Mouse (Mus musculus) cerebellum, adult 2 months (tissue): ENCODE measurements around the gene Rasal1. TPM values are rescaled to one million over a fixed set of nuclear protein-coding genes. Genes with fewer than 3 reads are reported as not detected.
A peak's percentile ranks its signal among the peaks of the same experiment; 100 is the strongest.

ENCODE experiments used
- DNase-seq, 2 experiments: peaks; one replicate each; pipeline ENCODE4 v3.0.0; 2021
- H3K27ac ChIP-seq: fragments of 200-500 bp; 2 replicates; pipeline ENCODE4 v1.5.1; 2012; ENCODE audit warnings: low read length, control low read depth, inconsistent platforms; ENCODE audit not compliant: insufficient read depth
- H3K27me3 ChIP-seq: fragments of 200-500 bp; 2 replicates; pipeline ENCODE4 v1.6.1; 2012; ENCODE audit warnings: inconsistent platforms, mild to moderate bottlenecking, low read length, moderate library complexity; ENCODE audit not compliant: control insufficient read depth, insufficient read depth
- H3K4me1 ChIP-seq: fragments of 200-500 bp; 2 replicates; pipeline ENCODE4 v1.6.1; 2011; ENCODE audit warnings: low read length; ENCODE audit not compliant: control insufficient read depth, insufficient read depth
- H3K4me3 ChIP-seq: fragments of 200-500 bp; replicated peaks from 2 replicates; pipeline ENCODE3; 2011; ENCODE audit warnings: mild to moderate bottlenecking, low read depth, low read length, control low read depth; ENCODE audit not compliant: insufficient read depth
- CTCF ChIP-seq: fragments of 200-500 bp; IDR thresholded peaks from 2 replicates; pipeline ENCODE4 v1.5.1; 2011; ENCODE audit warnings: low read depth, mild to moderate bottlenecking, control low read depth, low read length, moderate library complexity, borderline replicate concordance; ENCODE audit not compliant: insufficient read depth
- POLR2A ChIP-seq: fragments of 200-500 bp; IDR thresholded peaks from 2 replicates; pipeline ENCODE4 v1.6.1; 2011; ENCODE audit warnings: low read length, control low read depth, borderline replicate concordance; ENCODE audit not compliant: insufficient read depth
- WGBS: fragments of 180-500 bp; shearing (Covaris S2); methylation state at CpG from one replicate; pipeline ENCODE4 v1.1.7; 2018; 5-methylcytosine and 5-hydroxymethylcytosine counted together
- polyA plus RNA-seq: library from polyadenylated mRNA; depleted of rRNA; stranded (reverse); fragments of >200 nt; gene quantifications from 2 replicates; pipeline ENCODE4 v1.2.3, GENCODE M21; 2012

Gene Rasal1
- polyA plus RNA-seq, 1 experiment: 24.7 TPM

DNA sequence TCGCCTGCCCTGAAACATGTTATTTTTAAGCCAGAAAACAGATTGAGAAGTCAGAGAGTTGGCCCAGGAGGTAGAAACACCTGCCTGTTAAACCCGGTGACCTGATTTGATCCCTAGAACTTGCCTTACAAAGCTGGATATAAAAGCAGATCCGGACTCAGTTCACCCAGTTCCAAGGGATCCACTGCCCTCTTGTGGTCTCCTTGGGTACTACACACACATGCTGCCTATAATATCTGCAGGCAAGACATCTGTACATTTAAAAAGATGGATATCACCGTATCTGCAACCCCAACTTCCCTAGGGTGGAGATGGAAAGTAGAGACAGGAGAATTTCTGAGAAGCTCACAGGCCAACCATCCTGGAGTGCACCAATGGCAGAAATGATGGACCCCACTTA, 32.7 kb upstream of the Rasal1 start:
- peak; percentile 45 for TF ChIP-seq CTCF
- TF ChIP-seq POLR2A: no peak
- DNase-seq: no peak
- Histone ChIP-seq H3K4me1 (peaks cover 10% of the 10 kb centered on the region; the same call in 1 of the 2 replicates), H3K27ac (no peak overlapping the region), H3K27me3 (no peaks in the 10 kb centered on the region), H3K4me3 (no peak overlapping the region)
- WGBS: 90% methylated on average over 4 of the region's 4 CpGs

DNA sequence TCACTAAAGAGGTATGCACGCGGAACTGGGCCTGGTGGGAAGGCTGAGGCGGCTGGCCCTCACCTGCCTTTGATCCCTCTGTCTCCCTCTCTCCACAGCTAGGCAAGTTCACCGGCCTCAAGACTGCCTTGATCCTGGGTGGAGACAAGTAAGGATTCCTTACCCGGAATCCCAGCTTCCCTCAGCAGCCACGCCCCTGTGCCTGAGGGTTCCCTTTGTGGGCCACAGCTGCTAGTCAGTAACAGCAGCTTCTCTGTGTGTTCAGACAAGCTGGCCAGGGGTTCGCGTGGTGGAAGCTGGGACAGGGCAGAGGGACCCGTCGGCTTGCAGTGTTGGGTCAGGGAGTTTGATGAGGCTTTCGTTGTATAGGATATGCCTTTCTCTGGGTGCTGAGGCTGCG, 29.8 kb upstream of the Rasal1 start:
- TF ChIP-seq POLR2A (no peak), CTCF (no peak)
- Histone ChIP-seq H3K4me3 (no peak overlapping the region), H3K4me1 (peaks cover 4% of the 10 kb centered on the region; the same call in 1 of the 2 replicates), H3K27ac (no peak overlapping the region), H3K27me3 (no peaks in the 10 kb centered on the region)
- no peak for DNase-seq
- WGBS: 86% methylated on average over 12 of the region's 12 CpGs

DNA sequence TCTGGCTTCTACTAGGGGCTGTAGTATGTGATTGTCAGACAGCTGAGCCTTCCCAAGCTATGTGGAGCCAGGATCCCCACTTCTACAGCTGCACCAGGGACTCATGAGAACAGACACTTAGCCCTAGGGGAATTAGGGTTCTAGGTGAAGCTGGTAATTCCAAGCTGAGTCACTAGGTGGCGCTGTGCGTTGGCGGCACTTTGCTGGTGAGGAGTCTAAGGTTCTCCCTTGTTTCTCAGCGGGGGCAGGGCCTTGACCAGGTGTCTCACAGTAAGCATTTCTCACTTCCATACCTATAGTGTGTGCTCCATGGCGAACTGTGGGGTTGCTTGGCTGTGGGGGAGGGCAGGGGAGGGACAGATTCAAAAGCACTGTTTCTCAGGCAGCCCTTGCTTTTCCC, 29.4 kb upstream of the Rasal1 start:
- Histone ChIP-seq H3K27ac (no peak overlapping the region), H3K27me3 (no peaks in the 10 kb centered on the region), H3K4me1 (peaks cover 7% of the 10 kb centered on the region), H3K4me3 (no peak overlapping the region)
- TF ChIP-seq CTCF (peak; percentile 96), POLR2A (no peak)
- peak; percentile 69 to 80 for DNase-seq
- WGBS: 7% methylated on average over 5 of the region's 5 CpGs

DNA sequence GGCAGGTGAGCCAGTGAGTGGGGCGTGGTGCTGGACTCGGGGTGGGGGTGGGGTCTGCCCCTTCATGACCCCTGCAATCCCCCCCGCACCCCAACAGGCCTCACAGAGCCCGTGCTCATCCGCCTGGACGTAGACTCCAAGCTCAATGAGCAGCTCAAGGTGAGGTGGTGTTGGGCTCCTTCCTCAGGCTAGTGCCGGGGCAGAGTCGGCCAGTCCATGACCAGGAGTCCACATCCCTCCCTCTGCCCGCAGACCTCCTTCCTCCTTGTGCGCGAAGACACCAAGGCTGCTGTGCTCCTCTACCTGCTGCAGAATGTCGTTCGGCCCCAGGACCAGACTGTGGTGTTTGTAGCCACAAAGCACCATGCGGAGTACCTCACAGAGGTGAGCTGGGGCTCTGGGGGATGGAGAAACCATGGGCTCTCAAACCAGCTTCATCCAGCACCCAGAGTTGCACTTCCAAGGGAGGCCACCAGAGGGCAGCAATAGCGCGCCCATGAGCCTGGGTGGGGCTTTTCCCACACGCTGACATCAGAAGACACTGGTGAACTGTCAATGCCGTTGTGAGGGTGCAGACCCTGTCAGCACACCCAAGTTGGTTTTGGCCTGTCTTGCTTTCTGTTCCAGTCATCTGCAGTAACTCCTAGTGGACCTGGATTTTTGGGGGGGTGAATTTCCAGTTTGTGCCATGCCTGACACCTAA, 28.1 kb upstream of the Rasal1 start:
- no peak overlapping the region for H3K27ac ChIP-seq
- no peak for TF ChIP-seq POLR2A
- TF ChIP-seq CTCF: peak; percentile 98
- DNase-seq: peak; percentile 68 to 87
- H3K4me3 ChIP-seq: no peak overlapping the region
- 66% methylated on average over 18 of the region's 18 CpGs for WGBS
- H3K4me1 ChIP-seq: peaks cover 9% of the 10 kb centered on the region
- no peaks in the 10 kb centered on the region for H3K27me3 ChIP-seq

DNA sequence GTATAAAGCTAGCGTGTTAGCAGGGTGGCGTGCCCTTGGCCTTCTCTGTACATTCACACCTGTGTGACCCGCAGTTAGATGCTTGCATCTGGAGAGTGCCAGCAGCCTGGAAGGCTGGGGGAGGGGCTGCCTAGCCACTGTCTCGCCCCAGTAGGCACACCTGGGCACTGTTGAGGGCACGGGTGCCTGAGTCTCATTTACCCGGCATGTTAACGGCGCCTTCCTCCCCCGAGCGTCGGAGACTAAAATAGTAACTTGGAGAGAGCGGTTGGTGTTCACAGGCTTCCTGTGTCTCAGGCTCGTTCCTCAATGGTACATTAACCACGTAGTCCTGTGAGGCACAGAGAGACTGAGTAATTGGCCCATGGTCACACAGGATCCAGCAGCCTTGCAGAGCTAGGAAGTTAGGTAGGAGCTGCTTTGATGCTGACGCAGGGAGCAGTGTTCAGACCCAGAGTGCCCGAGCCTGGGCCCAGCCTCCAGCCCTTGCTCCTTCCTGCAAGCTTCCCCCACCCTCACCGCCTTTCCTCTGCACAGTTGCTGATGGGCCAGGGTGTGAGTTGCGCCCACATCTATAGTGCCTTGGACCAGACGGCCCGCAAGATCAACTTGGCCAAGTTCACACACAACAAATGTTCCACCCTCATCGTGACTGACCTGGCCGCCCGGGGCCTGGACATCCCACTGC, 27.4 kb upstream of the Rasal1 start:
- DNase-seq: peak in 1 of 2 experiments; percentile 12
- 81% methylated on average over 23 of the region's 23 CpGs for WGBS

DNA sequence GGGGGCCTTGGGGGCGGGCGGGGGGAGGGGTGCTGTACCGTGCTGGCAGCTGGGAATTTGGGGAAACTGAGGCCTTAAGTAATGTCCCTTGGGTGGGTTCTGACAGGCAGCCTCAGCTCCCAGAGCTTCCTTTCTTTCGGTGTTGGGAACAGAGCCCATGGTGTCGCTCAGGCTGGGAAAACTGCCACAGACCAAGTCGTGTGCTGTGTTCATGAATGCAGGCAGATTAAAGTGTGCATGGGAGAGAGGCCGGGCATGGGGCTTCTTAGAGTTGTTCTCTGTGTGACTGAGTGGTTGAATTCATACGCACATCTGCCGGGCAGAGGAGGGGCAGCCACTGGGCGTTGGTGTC, 26.8 kb upstream of the Rasal1 start:
- WGBS: 61% methylated on average over 10 of the region's 10 CpGs
- TF ChIP-seq CTCF (no peak), POLR2A (no peak)
- Histone ChIP-seq H3K4me1 (peaks cover 9% of the 10 kb centered on the region), H3K27ac (no peak overlapping the region), H3K4me3 (no peak overlapping the region), H3K27me3 (no peaks in the 10 kb centered on the region)
- no peak for DNase-seq

More for the DNA sequence above, 27.4 kb upstream of the Rasal1 start:
- TF ChIP-seq CTCF (no peak), POLR2A (no peak)
- Histone ChIP-seq H3K4me3 (no peak overlapping the region), H3K27me3 (no peaks in the 10 kb centered on the region), H3K27ac (no peak overlapping the region), H3K4me1 (peaks cover 9% of the 10 kb centered on the region)

DNA sequence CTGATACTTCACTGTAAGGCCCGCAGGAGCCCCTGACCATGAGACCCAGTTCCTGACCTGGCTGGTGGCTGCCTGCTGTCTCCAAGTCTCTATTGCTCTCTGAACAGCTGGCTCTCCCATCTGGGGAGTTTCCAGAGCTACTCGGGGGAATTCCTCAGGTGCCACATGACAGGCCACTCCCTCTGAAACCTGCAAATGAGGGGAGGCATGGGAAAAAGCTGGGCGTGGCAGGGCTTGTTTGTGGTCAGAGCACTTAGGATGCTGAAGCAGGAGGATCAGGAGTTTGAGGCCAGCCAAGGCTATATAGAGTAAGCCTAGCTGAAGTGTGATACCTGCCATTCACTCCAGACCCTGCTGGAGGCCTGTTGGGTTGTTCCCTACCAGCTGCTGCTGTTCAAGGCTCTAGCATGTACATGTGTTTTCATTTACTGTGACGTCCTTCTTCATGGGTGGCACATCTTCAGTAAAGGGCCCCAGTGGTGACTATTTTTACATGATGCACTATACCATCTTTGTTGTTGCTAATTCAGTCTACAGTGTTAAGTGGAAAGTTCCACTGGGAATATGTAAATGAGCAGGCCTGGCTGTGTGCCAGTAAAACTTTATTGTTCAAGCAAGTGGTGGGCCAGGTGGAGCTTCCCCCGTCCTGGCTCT, 26.3 kb upstream of the Rasal1 start:
- H3K27ac ChIP-seq: no peak overlapping the region
- H3K4me1 ChIP-seq: peaks cover 9% of the 10 kb centered on the region

DNA sequence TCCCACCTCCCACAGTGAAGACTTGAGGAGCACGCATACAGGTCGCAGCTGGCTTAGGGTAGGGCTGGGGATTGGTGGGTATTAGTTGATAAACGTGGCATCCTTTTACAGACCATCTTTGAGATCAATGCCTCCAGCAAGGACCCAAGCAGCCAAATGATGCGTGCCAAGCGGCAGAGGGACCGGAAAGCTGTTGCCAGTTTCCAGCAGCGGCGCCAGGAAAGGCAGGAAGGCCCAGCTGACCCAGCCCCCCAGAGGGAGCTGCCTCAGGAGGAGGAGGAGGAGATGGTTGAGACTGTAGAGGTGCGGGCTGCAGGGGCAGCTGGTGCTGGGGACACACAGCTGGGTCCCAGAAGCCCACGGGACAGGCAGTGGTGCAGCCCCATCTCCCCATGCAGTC, 24.2 kb upstream of the Rasal1 start:
- no peaks in the 10 kb centered on the region for H3K27me3 ChIP-seq
- H3K27ac ChIP-seq: no peak overlapping the region
- peaks cover 13% of the 10 kb centered on the region for H3K4me1 ChIP-seq
- no peak for TF ChIP-seq POLR2A
- no peak for TF ChIP-seq CTCF
- 21% methylated on average over 10 of the region's 10 CpGs for WGBS
- H3K4me3 ChIP-seq: no peak overlapping the region
- peak in 1 of 2 experiments; percentile 38 for DNase-seq

More for the DNA sequence above, 26.3 kb upstream of the Rasal1 start:
- no peak overlapping the region for H3K4me3 ChIP-seq
- no peak for TF ChIP-seq CTCF
- TF ChIP-seq POLR2A: no peak
- no peaks in the 10 kb centered on the region for H3K27me3 ChIP-seq
- DNase-seq: peak in 1 of 2 experiments; percentile 8
- 69% methylated on average over 5 of the region's 5 CpGs for WGBS
